Mouse (Mus musculus) liver, embryonic 15.5 days (tissue): ENCODE data around the gene Ppp6r3. TPM values are rescaled to one million over a fixed set of nuclear protein-coding genes. Genes with fewer than 3 reads are reported as not detected.

ENCODE experiments used
- ATAC-seq: fragments of 200-750 bp; cut with Nextera tagmentation; 2 replicates; pipeline ENCODE4 v1.8.0; 2017; ENCODE audit warnings: moderate number of reproducible peaks, mild to moderate bottlenecking, moderate library complexity; ENCODE audit not compliant: insufficient read depth
- H3K27ac ChIP-seq: fragments of 300-500 bp; sonication (generic); replicated peaks from 2 replicates; pipeline ENCODE4 v1.5.1; 2015; ENCODE audit warnings: mild to moderate bottlenecking, inconsistent platforms
- H3K27me3 ChIP-seq: fragments of 300-500 bp; sonication (generic); 2 replicates; pipeline ENCODE4 v1.6.1; 2015; ENCODE audit warnings: mild to moderate bottlenecking, inconsistent platforms
- H3K36me3 ChIP-seq: fragments of 300-500 bp; sonication (generic); replicated peaks from 2 replicates; pipeline ENCODE4 v1.6.1; 2015; ENCODE audit warnings: moderate library complexity, mild to moderate bottlenecking, inconsistent platforms
- H3K4me1 ChIP-seq: fragments of 300-500 bp; sonication (generic); replicated peaks from 2 replicates; pipeline ENCODE4 v1.6.1; 2015; ENCODE audit warnings: inconsistent platforms
- H3K4me2 ChIP-seq: fragments of 300-500 bp; sonication (generic); 2 replicates; pipeline ENCODE4 v1.6.1; 2015; ENCODE audit warnings: moderate library complexity, mild to moderate bottlenecking, inconsistent platforms
- H3K4me3 ChIP-seq: fragments of 300-500 bp; sonication (generic); replicated peaks from 2 replicates; pipeline ENCODE4 v1.5.1; 2015; ENCODE audit warnings: mild to moderate bottlenecking, inconsistent platforms
- H3K9ac ChIP-seq: fragments of 300-500 bp; sonication (generic); 2 replicates; pipeline ENCODE4 v1.6.1; 2015; ENCODE audit warnings: moderate library complexity, mild to moderate bottlenecking, inconsistent platforms
- H3K9me3 ChIP-seq: fragments of 300-500 bp; sonication (generic); replicated peaks from 2 replicates; pipeline ENCODE4 v1.6.1; 2016; ENCODE audit warnings: inconsistent platforms
- WGBS: fragments of 180-500 bp; shearing (Covaris S2); methylation state at CpG from one replicate; pipeline ENCODE4 v1.1.7; 2015; ENCODE audit warnings: mixed read lengths; ENCODE audit not compliant: insufficient replicate concordance; 5-methylcytosine and 5-hydroxymethylcytosine counted together
- polyA plus RNA-seq: library from polyadenylated mRNA; unstranded; fragments of >200 nt; fragmentation: Nextera tagmentation; extraction: Ambion mirVana; gene quantifications from 2 replicates; pipeline ENCODE4 v1.2.1, GENCODE M21; 2015

Gene Ppp6r3
- 22.4 and 24.6 TPM in 2 replicates for polyA plus RNA-seq

DNA sequence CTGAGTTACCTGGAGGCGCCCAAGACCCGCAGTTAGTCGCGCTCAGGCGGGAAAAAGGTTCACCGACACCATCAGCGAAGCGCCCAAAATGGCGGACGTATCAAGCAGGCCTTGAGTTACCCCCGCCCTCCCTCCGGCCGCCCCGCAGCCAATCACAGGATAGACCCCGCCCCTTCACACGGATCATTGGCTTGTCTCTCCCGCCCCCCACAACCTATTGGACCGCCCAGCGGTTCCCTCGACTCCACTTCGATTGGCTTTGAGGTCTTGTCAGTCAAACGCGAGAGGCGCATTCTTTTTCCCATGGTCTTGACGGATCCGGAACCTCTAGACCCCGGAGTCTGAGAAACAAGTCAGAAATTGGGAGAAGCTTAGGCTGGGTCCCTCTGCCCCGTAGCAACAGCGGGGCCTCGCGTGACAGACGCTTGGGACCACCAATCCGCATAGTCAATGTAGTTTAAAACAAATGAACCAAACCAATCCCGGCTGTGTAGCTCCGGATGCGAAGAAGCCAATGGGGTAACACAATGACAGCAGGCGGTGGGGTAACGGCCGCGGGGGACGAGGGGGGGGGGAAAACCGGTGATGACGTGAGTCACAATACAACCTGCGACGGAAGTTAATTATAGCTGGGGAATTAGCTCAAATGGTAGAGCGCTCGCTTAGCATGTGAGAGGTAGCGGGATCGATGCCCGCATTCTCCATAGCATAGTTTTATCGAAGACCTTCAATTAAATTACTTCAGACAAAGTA is at the start of gene Ppp6r3:
Gene Ppp6r3 (minus strand): TSS at position 118 of the 753 bp plus-strand sequence.
- Histone ChIP-seq H3K4me3 (peak within 1 kb of the TSS; percentile 91), H3K36me3 (no peaks in the 10 kb centered on the region; the same call in 1 of the 2 replicates), H3K27me3 (no peaks in the 10 kb centered on the region), H3K4me1 (peaks cover 46% of the 10 kb centered on the region), H3K9me3 (no peaks in the 10 kb centered on the region), H3K9ac (peak within 1 kb of the TSS; percentile 94), H3K4me2 (peak within 1 kb of the TSS; percentile 80), H3K27ac (peak within 1 kb of the TSS; percentile 97)
- under 1% methylated on average over 50 of the region's 51 CpGs for WGBS
- ATAC-seq: peak; percentile 96

DNA sequence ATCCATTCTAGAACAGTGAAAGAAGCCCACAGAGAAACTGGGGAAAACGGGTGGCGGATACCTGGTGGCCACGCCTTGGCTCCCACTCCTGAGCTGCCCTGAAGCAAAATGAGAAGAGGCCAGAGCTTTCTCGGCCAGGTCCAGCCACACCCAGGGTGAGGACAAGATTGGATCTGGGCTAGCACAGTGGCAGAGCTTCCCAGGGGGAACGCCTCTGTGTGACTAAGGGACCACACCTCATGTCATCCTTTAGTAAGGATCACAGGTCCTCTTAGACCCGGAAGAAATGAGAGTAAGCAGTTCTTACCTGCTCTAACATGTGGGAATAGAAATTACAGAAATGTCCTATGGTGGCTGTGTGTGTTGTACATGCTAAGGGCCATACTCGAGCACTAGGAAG is 49.6 kb upstream of the Ppp6r3 start:
- no peaks in the 10 kb centered on the region for H3K27me3 ChIP-seq
- 63% methylated on average over 7 of the region's 7 CpGs for WGBS
- H3K27ac ChIP-seq: no peak overlapping the region
- H3K4me3 ChIP-seq: no peak overlapping the region
- H3K4me1 ChIP-seq: no peaks in the 10 kb centered on the region
- H3K9me3 ChIP-seq: no peaks in the 10 kb centered on the region
- ATAC-seq: no peak
- H3K9ac ChIP-seq: no peak overlapping the region
- H3K36me3 ChIP-seq: peaks cover 57% of the 10 kb centered on the region
- no peak overlapping the region for H3K4me2 ChIP-seq

DNA sequence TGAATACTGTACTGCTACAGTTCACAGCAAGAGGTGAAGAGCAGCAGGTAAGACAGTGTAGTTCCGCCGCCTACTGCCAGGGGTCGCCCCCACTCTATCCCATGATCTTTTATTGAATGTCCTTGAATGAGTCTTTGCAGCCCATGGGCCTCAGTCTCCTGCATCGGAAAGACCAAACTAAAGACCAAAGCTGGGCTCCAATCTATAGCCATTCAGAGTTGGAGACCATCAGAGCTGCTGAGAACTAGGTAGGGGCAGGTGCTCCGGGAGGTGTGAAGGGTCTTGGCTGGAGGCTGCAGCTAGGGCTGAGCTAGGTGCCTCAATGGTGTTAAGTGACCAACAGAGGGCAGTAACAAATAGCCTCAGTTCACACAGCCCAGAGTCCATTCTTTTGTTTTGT is 48.3 kb upstream of the Ppp6r3 start:
- WGBS: 50% methylated on average over 5 of the region's 5 CpGs
- ATAC-seq: peak; percentile 45; the same call in 1 of the 2 replicates
- Histone ChIP-seq H3K27me3 (no peaks in the 10 kb centered on the region), H3K27ac (no peak overlapping the region), H3K9me3 (no peaks in the 10 kb centered on the region), H3K9ac (no peak overlapping the region), H3K36me3 (peaks cover 60% of the 10 kb centered on the region), H3K4me1 (no peaks in the 10 kb centered on the region), H3K4me2 (no peak overlapping the region), H3K4me3 (no peak overlapping the region)

DNA sequence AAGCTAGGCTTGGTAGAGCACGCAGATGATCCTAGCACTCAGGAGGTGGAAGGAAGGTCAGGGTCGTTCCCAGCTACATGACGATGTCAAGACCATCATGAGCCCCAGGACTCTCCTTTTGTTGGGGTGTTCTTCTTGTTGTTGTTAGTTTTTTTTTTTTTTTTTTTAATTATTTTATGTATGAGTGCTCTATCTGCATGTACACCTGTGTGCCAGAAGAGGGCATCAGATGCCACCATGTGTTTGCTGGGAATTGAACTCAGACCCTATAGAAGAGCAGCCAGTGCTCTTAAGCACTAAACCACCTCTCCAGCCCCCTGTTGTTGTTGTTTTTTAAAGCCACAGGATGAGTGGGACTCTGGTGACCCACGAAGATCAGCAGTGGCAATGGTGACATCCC is 47.7 kb upstream of the Ppp6r3 start:
- Histone ChIP-seq H3K27ac (no peak overlapping the region), H3K9me3 (no peaks in the 10 kb centered on the region), H3K9ac (no peak overlapping the region), H3K4me2 (no peak overlapping the region), H3K4me3 (no peak overlapping the region), H3K27me3 (no peaks in the 10 kb centered on the region), H3K36me3 (peaks cover 62% of the 10 kb centered on the region), H3K4me1 (no peaks in the 10 kb centered on the region)
- ATAC-seq: no peak
- WGBS: 79% methylated on average over 4 of the region's 4 CpGs

DNA sequence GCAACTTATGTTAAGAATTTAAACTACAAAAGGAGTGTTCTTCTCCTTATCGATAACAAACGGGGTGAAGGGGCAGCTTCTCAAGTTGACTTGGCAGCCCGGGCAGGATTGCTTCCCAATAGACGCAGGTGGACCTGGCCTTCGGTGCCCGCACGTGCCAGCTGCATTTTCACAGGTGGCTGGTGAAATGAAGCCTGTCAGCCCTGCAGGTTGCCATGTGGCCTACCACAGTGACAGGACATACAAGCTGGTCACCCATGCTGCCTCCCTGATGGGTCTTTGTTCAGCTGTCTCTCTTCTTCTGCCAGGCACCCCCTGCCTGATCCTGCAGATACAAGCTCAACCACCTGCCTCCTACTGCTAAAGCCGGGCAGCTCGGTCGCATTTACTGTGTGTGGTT is 45.3 kb upstream of the Ppp6r3 start:
- no peaks in the 10 kb centered on the region for H3K27me3 ChIP-seq
- H3K27ac ChIP-seq: no peak overlapping the region
- no peak for ATAC-seq
- H3K4me3 ChIP-seq: no peak overlapping the region
- H3K4me1 ChIP-seq: no peaks in the 10 kb centered on the region
- H3K9ac ChIP-seq: no peak overlapping the region
- H3K4me2 ChIP-seq: no peak overlapping the region
- WGBS: 87% methylated on average over 10 of the region's 10 CpGs
- H3K9me3 ChIP-seq: no peaks in the 10 kb centered on the region
- H3K36me3 ChIP-seq: peaks cover 63% of the 10 kb centered on the region

DNA sequence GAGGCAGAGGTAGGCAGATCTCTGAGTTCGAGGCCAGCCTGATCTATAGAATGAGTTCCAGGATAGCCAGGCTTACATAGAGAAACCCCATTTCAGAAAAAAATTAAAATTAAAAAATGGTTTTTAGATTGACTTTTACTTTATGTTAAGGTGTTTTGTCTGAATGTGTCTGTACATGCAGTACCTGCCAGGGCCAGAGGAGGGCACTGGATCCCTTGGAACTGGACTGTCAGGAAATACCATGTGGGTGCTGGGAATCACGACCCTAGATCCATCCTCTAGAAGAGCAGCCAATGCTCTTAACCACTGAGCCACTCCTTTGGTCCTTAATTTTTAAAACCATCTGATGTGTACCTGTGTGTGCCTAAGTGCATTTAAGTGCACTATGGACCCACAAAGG is 43.8 kb upstream of the Ppp6r3 start:
- Histone ChIP-seq H3K4me3 (no peak overlapping the region), H3K27ac (no peak overlapping the region), H3K27me3 (no peaks in the 10 kb centered on the region), H3K9ac (no peak overlapping the region), H3K4me2 (no peak overlapping the region), H3K36me3 (peaks cover 70% of the 10 kb centered on the region), H3K4me1 (no peaks in the 10 kb centered on the region), H3K9me3 (no peaks in the 10 kb centered on the region)
- no peak for ATAC-seq
- WGBS: 68% methylated on average over 2 of the region's 2 CpGs

DNA sequence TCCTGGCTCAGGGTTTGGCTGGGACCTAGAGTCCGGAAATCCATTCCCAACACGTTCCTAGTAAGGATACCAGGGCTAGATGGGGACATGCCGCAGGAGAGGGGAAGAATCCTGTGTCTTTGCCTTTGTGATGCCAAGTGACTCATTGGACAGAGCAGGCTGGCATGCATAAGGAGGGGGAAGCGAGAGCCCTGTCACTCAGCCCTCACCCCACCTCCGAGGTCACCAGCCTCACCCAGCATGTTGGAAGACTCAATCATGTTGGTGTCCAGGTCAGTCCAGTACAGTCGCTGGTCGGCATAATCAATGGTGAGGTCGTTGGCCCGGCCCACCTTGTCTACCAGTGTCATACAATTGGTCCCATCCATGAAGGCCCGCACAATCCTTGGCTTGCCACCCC is 38.4 kb upstream of the Ppp6r3 start:
- ATAC-seq: no peak

DNA sequence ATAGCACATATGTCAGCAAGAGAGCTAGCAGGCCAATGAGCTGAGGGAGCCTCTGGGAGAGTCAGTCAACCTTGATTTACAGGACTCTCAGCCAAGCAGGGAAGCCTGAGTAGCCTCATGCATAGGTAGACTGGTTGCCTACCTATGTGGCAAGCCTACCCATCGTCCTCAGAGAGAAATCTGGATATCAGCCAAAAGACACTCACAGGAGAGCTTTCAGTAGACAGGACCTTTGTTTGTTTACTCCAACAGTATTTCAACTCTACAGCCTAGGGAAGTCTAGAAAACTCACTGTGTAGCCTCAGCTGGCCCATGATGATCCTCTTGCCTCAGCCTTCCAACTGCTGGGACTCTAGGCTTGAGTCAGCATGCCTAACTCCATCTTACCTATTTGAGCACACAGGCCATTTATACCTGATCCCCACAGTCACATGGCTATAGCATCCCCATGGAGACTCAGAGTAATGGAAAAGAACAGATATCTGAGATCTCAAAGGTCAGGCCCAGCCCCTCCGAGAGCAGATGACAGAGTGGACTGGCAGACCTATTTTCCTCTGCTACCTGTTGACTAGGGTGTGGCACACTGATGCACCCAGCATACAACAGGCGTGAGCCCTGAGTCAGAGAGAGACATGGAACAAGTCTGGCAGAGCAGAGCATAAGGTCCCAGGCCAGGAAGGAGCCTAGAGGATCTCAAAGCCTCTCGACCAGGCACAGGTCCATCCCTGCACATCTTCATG is 37.2 kb upstream of the Ppp6r3 start:
- Histone ChIP-seq H3K4me2 (no peak overlapping the region), H3K9ac (no peak overlapping the region), H3K4me3 (no peak overlapping the region), H3K4me1 (no peaks in the 10 kb centered on the region), H3K9me3 (no peaks in the 10 kb centered on the region), H3K27ac (no peak overlapping the region), H3K27me3 (no peaks in the 10 kb centered on the region), H3K36me3 (peaks cover 52% of the 10 kb centered on the region)
- peak; percentile 59; the same call in 1 of the 2 replicates for ATAC-seq
- WGBS: 67% methylated on average over 4 of the region's 4 CpGs

More for the DNA sequence above, 38.4 kb upstream of the Ppp6r3 start:
- no peak overlapping the region for H3K27ac ChIP-seq
- H3K27me3 ChIP-seq: no peaks in the 10 kb centered on the region
- 76% methylated on average over 10 of the region's 10 CpGs for WGBS
- no peak overlapping the region for H3K4me3 ChIP-seq
- no peaks in the 10 kb centered on the region for H3K9me3 ChIP-seq
- H3K4me1 ChIP-seq: no peaks in the 10 kb centered on the region
- no peak overlapping the region for H3K4me2 ChIP-seq
- peaks cover 64% of the 10 kb centered on the region for H3K36me3 ChIP-seq
- no peak overlapping the region for H3K9ac ChIP-seq

DNA sequence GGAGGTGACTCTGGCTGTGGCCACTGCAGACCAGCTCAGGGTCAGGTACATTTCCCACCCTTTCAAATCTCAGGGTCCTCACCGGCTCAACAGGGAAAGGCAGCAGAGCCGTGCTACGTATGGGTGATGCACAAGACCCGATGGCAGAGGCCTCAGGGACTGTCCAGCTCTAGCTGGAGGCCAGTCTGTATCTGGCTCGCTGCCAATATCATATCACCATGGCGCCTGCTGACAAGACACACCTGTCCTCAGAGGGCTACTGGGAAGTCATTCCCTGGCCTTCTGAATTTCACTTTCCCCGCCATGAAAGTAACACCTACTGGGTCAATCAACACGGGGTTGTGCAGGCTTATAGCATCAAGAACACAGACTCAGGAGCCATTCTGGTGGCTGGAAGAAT is 36.2 kb upstream of the Ppp6r3 start:
- Histone ChIP-seq H3K4me1 (no peaks in the 10 kb centered on the region), H3K4me2 (no peak overlapping the region), H3K27ac (no peak overlapping the region), H3K9me3 (no peaks in the 10 kb centered on the region), H3K36me3 (peaks cover 44% of the 10 kb centered on the region), H3K9ac (no peak overlapping the region), H3K27me3 (no peaks in the 10 kb centered on the region), H3K4me3 (no peak overlapping the region)
- ATAC-seq: no peak
- WGBS: 74% methylated on average over 8 of the region's 8 CpGs

DNA sequence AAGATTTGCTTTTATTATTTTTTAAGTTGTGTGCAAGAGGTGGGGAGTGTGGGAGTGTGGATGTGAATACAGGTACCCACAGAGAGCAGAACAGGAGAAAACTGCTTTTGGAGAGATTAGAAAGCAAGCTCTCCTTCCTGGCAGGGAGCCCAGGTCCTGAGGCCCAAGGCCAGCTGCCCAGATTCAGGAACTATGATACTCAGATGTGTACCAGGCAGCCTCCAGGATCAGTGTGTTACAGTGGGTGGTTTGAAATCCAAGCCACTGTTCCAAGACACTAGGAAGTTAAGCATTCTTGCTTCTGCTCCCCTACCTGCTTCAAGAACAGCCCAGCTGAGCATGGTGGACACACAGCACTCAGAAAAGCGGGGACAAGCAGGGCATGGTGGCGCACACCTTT is 35.3 kb upstream of the Ppp6r3 start:
- Histone ChIP-seq H3K36me3 (peaks cover 46% of the 10 kb centered on the region), H3K4me2 (no peak overlapping the region)

DNA sequence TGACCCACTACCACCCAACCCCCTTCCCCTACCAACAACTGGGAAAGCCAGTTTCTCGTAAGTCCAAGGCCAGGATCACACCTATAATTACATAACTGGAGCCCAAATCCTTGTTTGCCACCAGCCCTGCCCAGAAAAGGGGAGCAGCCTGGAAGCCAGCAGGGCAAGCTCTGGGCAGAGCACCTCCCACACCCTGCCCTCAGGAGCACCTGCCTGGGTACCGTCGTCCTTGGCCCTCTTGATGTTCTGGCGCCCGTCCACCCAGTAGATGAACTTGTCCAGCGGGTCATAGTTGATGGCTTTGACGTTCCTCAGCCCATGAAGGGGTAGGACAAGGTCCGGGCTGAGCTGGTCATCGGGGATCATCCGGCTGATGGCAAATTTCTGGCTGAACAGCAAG is 34.3 kb upstream of the Ppp6r3 start:
- H3K36me3 ChIP-seq: peaks cover 41% of the 10 kb centered on the region
- no peak for ATAC-seq
- H3K4me3 ChIP-seq: no peak overlapping the region
- 86% methylated on average over 10 of the region's 10 CpGs for WGBS
- H3K4me2 ChIP-seq: no peak overlapping the region
- no peaks in the 10 kb centered on the region for H3K9me3 ChIP-seq
- H3K4me1 ChIP-seq: no peaks in the 10 kb centered on the region
- H3K9ac ChIP-seq: no peak overlapping the region
- no peak overlapping the region for H3K27ac ChIP-seq
- no peaks in the 10 kb centered on the region for H3K27me3 ChIP-seq

More for the DNA sequence above, 35.3 kb upstream of the Ppp6r3 start:
- Histone ChIP-seq H3K27me3 (no peaks in the 10 kb centered on the region), H3K4me1 (no peaks in the 10 kb centered on the region), H3K27ac (no peak overlapping the region), H3K9me3 (no peaks in the 10 kb centered on the region), H3K9ac (no peak overlapping the region), H3K4me3 (no peak overlapping the region)
- WGBS: 69% methylated on average over 2 of the region's 2 CpGs
- no peak for ATAC-seq
